Mouse (Mus musculus) heart, postnatal 25 days (tissue): Measurements from ENCODE around the gene Adra2c. TPM values are rescaled to one million over a fixed set of nuclear protein-coding genes. Genes with fewer than 3 reads are reported as not detected.

Source experiments
- DNase-seq: peaks from one replicate; pipeline ENCODE4 v3.0.0; 2022; ENCODE audit warnings: low spot score
- intact Hi-C: fragments of 180-260 bp; cut with DNase I; formaldehyde crosslinking; loops from one replicate; pipeline ENCODE4 v1.15.1; 2025
- total RNA-seq, 2 experiments: library from RNA; stranded (reverse); gene quantifications; 2 replicates each; pipeline ENCODE4 v1.2.3; 2021

Adra2c gene
- total RNA-seq, 2 experiments from 2014 or later, result 0.34 to 0.47 TPM

- DNase-seq, result no peak
- intact Hi-C loops, result no loop called here
Observed at GRCm38 (mm10) chr5:35306692-35307091, 28.6 kb downstream of the Adra2c start.

- DNase-seq, result no peak
Observed at GRCm38 (mm10) chr5:35309853-35310252, 31.7 kb downstream of the Adra2c start.

GRCm38 (mm10) chr5:35311738-35312250 is 33.7 kb downstream of the Adra2c start:
- no peak for DNase-seq
- intact Hi-C loops, result no loop called here

More at GRCm38 (mm10) chr5:35309853-35310252, 31.7 kb downstream of the Adra2c start:
- intact Hi-C loops, result no loop called here

GRCm38 (mm10) chr5:35313231-35313821 is 35.2 kb downstream of the Adra2c start:
- no peak for DNase-seq
- intact Hi-C loops, result no loop called here

- DNase-seq, result no peak
- intact Hi-C loops, result no loop called here
Observed at GRCm38 (mm10) chr5:35313826-35314586, 35.9 kb downstream of the Adra2c start.

GRCm38 (mm10) chr5:35314629-35315028 is 36.5 kb downstream of the Adra2c start:
- DNase-seq, result no peak
- intact Hi-C loops, result no loop called here

GRCm38 (mm10) chr5:35315204-35315603 is 37.1 kb downstream of the Adra2c start:
- no peak for DNase-seq

GRCm38 (mm10) chr5:35320650-35321049 is 42.5 kb downstream of the Adra2c start:
- intact Hi-C loops, result no loop called here
- peak; percentile 64 for DNase-seq

More at GRCm38 (mm10) chr5:35315204-35315603, 37.1 kb downstream of the Adra2c start:
- intact Hi-C loops, result no loop called here

GRCm38 (mm10) chr5:35330822-35331221 is 52.7 kb downstream of the Adra2c start:
- DNase-seq, result no peak
- intact Hi-C loops, result no loop called here

Other genes starting within 250 kb of the Adra2c start
- under 1 TPM; 0.34 TPM for gene Hgfac, start 236.8 kb upstream of the Adra2c start, total RNA-seq
- gene Dok7, start 221.6 kb upstream of the Adra2c start, total RNA-seq, result 10 to 100 TPM; 34.5 to 43.8 TPM
- 10 to 100 TPM; 46.7 to 47.3 TPM for gene Lrpap1, start 172.6 kb upstream of the Adra2c start, total RNA-seq
- gene Hmx1, start 110.8 kb downstream of the Adra2c start, total RNA-seq, result not detected
- under 1 TPM; 0.94 to 0.98 TPM for gene Cpz, start 247.4 kb downstream of the Adra2c start, total RNA-seq